Mouse (Mus musculus): ENCODE measurements around the gene Pigq.

DNA sequence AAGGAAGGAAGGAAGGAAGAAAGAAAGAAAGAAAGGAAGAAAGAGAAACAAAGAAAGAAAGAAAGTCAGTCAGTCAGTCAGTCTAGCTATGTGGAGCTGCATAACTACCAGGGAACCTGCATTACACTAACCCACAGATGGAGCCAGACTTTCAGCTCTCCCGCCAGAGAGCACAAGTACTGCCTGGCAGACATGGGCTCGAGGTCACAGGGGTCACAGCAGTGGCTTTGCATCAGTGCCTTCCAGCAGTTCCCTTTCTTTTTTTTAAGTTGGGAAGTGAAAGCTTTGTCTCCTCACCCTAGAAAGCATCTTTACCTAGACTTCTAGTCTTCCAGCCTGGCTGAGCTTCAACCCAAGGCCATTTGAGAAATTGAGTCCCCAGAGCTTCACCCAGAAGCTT is 49.3 kb downstream of the Pigq start:
- TF ChIP-seq CTCF (IDR thresholded peaks at IDR 0.05; ENCODE audit: extremely low read depth, insufficient read depth, low read length) (no peak), POLR2A (IDR thresholded peaks at IDR 0.05; ENCODE audit: extremely low read depth, insufficient read depth, low read length) (no peak)
